Mouse (Mus musculus): ENCODE measurements around the gene Ciapin1.

DNA sequence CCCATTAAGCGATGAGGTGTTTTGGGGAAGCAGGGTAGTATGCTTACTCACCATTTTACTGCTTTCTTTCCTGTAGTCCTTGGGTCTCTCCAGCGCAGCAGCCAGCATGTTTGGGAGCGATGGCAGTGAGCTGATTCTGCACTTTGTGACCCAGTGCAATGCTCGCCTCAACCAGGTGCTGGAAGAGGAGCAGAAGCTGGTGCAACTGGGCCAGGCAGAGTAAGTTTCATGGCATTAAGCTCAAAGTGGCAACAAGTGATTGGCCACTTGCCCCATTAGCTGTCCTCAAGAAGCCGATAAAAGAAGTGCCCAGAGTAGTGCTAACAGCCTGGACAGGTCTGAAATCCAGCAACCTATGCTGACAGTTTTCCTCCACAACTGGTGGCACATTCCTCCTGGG, 11.9 kb upstream of the Ciapin1 start:
- no peak for TF ChIP-seq CTCF (IDR thresholded peaks at IDR 0.05; ENCODE audit: low read depth)
- no peak for TF ChIP-seq EP300 (IDR thresholded peaks at IDR 0.05; ENCODE audit: low read depth)
